Mouse (Mus musculus): Measurements from ENCODE around the gene Cep57l1. TPM values are rescaled to one million over a fixed set of nuclear protein-coding genes. Genes with fewer than 3 reads are reported as not detected.

Gene Cep57l1
- total and polyA plus RNA-seq, 3 experiments = 0.86 to 2.5 (median 2.3) TPM

- H3K27me3 ChIP-seq (ENCODE audit: control insufficient read depth, insufficient read depth, low read length) = no peaks in the 10 kb centered on the region
- H3K36me3 ChIP-seq (ENCODE audit: control insufficient read depth, insufficient read depth, low read length) = no peaks in the 10 kb centered on the region
- intact Hi-C loops (cut with DNase I) = loop anchor here (5.0 kb wide), 2 partner anchors 121 to 606 kb away; no protein-coding TSS in a partner anchor
- DNase-seq = no peak
- no peaks in the 10 kb centered on the region for H3K4me1 ChIP-seq (ENCODE audit: control insufficient read depth, insufficient read depth, low read length)
- TF ChIP-seq CTCF (IDR thresholded peaks at IDR 0.05) (no peak), EP300 (IDR thresholded peaks at IDR 0.05; ENCODE audit: insufficient read depth, low read depth, low read length) (no peak), POLR2A (IDR thresholded peaks at IDR 0.05; ENCODE audit: insufficient read depth, low read depth, low read length) (no peak)
- no peaks in the 10 kb centered on the region for H3K79me2 ChIP-seq (replicated peaks; ENCODE audit: control insufficient read depth, insufficient read depth, low read length)
- H3K27ac ChIP-seq = no peak overlapping the region
- WGBS = 57% methylated on average over 4 of the region's 4 CpGs
- H3K4me3 ChIP-seq = no peak overlapping the region
- H3K9ac ChIP-seq (ENCODE audit: low read depth, low read length) = no peak overlapping the region
Measured at GRCm38 (mm10) chr10:41690978-41691377, 118.7 kb downstream of the Cep57l1 start.

GRCm38 (mm10) chr10:41689941-41690887 lies 119.5 kb downstream of the Cep57l1 start:
- H3K27ac ChIP-seq = no peak overlapping the region
- peak; percentile 96 for TF ChIP-seq CTCF (IDR thresholded peaks at IDR 0.05)
- 0 out of 2 replicates have a peak, but pooled peaks have one; percentile 19 for TF ChIP-seq EP300 (IDR thresholded peaks at IDR 0.05; ENCODE audit: insufficient read depth, low read depth, low read length)
- no peak for TF ChIP-seq POLR2A (IDR thresholded peaks at IDR 0.05; ENCODE audit: insufficient read depth, low read depth, low read length)
- WGBS = 22% methylated on average over 24 of the region's 24 CpGs
- H3K9ac ChIP-seq (ENCODE audit: low read depth, low read length) = no peak overlapping the region; the same call in 1 of the 2 replicates
- peak; percentile 40 to 52 for DNase-seq
- intact Hi-C loops (cut with DNase I) = loop anchor here (5.0 to 10.0 kb wide), 4 partner anchors 122 to 607 kb away; no protein-coding TSS in a partner anchor
- H3K79me2 ChIP-seq (replicated peaks; ENCODE audit: control insufficient read depth, insufficient read depth, low read length) = no peaks in the 10 kb centered on the region
- peak overlapping the region; percentile 18 for H3K4me3 ChIP-seq
- H3K27me3 ChIP-seq (ENCODE audit: control insufficient read depth, insufficient read depth, low read length) = no peaks in the 10 kb centered on the region
- H3K4me1 ChIP-seq (ENCODE audit: control insufficient read depth, insufficient read depth, low read length) = no peaks in the 10 kb centered on the region
- H3K36me3 ChIP-seq (ENCODE audit: control insufficient read depth, insufficient read depth, low read length) = no peaks in the 10 kb centered on the region

GRCm38 (mm10) chr10:41684548-41684996 lies 125.1 kb downstream of the Cep57l1 start:
- DNase-seq = no peak
- Histone ChIP-seq H3K4me1 (ENCODE audit: control insufficient read depth, insufficient read depth, low read length) (no peaks in the 10 kb centered on the region), H3K9ac (ENCODE audit: low read depth, low read length) (no peak overlapping the region), H3K4me3 (no peak overlapping the region), H3K27ac (no peak overlapping the region), H3K79me2 (replicated peaks; ENCODE audit: control insufficient read depth, insufficient read depth, low read length) (no peaks in the 10 kb centered on the region), H3K27me3 (ENCODE audit: control insufficient read depth, insufficient read depth, low read length) (no peaks in the 10 kb centered on the region), H3K36me3 (ENCODE audit: control insufficient read depth, insufficient read depth, low read length) (no peaks in the 10 kb centered on the region)
- 3% methylated on average over 21 of the region's 21 CpGs for WGBS
- peak; percentile 52 for TF ChIP-seq CTCF (IDR thresholded peaks at IDR 0.05)
- no peak for TF ChIP-seq EP300 (IDR thresholded peaks at IDR 0.05; ENCODE audit: insufficient read depth, low read depth, low read length)
- TF ChIP-seq POLR2A (IDR thresholded peaks at IDR 0.05; ENCODE audit: insufficient read depth, low read depth, low read length) = no peak
- intact Hi-C loops (cut with DNase I) = loop anchor here (5.0 to 10.0 kb wide), 3 partner anchors 250 to 682 kb away; no protein-coding TSS in a partner anchor

- Histone ChIP-seq H3K4me3 (no peak overlapping the region), H3K79me2 (replicated peaks; ENCODE audit: control insufficient read depth, insufficient read depth, low read length) (no peaks in the 10 kb centered on the region), H3K36me3 (ENCODE audit: control insufficient read depth, insufficient read depth, low read length) (no peaks in the 10 kb centered on the region), H3K9ac (ENCODE audit: low read depth, low read length) (no peak overlapping the region), H3K27me3 (ENCODE audit: control insufficient read depth, insufficient read depth, low read length) (no peaks in the 10 kb centered on the region), H3K4me1 (ENCODE audit: control insufficient read depth, insufficient read depth, low read length) (no peaks in the 10 kb centered on the region), H3K27ac (no peak overlapping the region)
- peak; percentile 77 to 87 for DNase-seq
- WGBS = 35% methylated on average over 16 of the region's 16 CpGs
- intact Hi-C loops (cut with DNase I) = loop anchor here (1.0 to 10.0 kb wide), 5 partner anchors 164 to 680 kb away; no protein-coding TSS in a partner anchor
- TF ChIP-seq CTCF (IDR thresholded peaks at IDR 0.05) = peak; percentile 92
- 0 out of 2 replicates have a peak, but pooled peaks have one; percentile 58 for TF ChIP-seq EP300 (IDR thresholded peaks at IDR 0.05; ENCODE audit: insufficient read depth, low read depth, low read length)
- no peak for TF ChIP-seq POLR2A (IDR thresholded peaks at IDR 0.05; ENCODE audit: insufficient read depth, low read depth, low read length)
Measured at GRCm38 (mm10) chr10:41682546-41683393, 126.9 kb downstream of the Cep57l1 start.

- Histone ChIP-seq H3K4me1 (ENCODE audit: control insufficient read depth, insufficient read depth, low read length) (no peaks in the 10 kb centered on the region), H3K9ac (ENCODE audit: low read depth, low read length) (no peak overlapping the region), H3K4me3 (no peak overlapping the region), H3K27me3 (ENCODE audit: control insufficient read depth, insufficient read depth, low read length) (no peaks in the 10 kb centered on the region), H3K79me2 (replicated peaks; ENCODE audit: control insufficient read depth, insufficient read depth, low read length) (no peaks in the 10 kb centered on the region), H3K27ac (no peak overlapping the region), H3K36me3 (ENCODE audit: control insufficient read depth, insufficient read depth, low read length) (no peaks in the 10 kb centered on the region)
- no peak for TF ChIP-seq EP300 (IDR thresholded peaks at IDR 0.05; ENCODE audit: insufficient read depth, low read depth, low read length)
- peak; percentile 69 for TF ChIP-seq CTCF (IDR thresholded peaks at IDR 0.05)
- no peak for TF ChIP-seq POLR2A (IDR thresholded peaks at IDR 0.05; ENCODE audit: insufficient read depth, low read depth, low read length)
- WGBS = 34% methylated on average over 18 of the region's 18 CpGs
- intact Hi-C loops (cut with DNase I) = no loop called here
- peak; percentile 46 to 48 for DNase-seq
Measured at GRCm38 (mm10) chr10:41678746-41679360, 130.8 kb downstream of the Cep57l1 start.

Data from heart, adult 2 months (tissue).